Mouse (Mus musculus) megakaryocyte, embryonic 14.5 days (primary cell): ENCODE measurements around the gene Spry1.

Source experiments
- FLI1 ChIP-seq: IDR thresholded peaks from 2 replicates; pipeline ENCODE4 v1.6.1; 2012; ENCODE audit warnings: low read length, inconsistent platforms, mixed read lengths
- GATA1 ChIP-seq: IDR thresholded peaks from 3 replicates; pipeline ENCODE4 v1.6.1; 2012; ENCODE audit warnings: mixed read lengths, low read length, inconsistent platforms, borderline replicate concordance

GRCm38 (mm10) chr3:37632751-37633150, 7.0 kb upstream of the Spry1 start:
- TF ChIP-seq GATA1 (no peak), FLI1 (no peak)
